Mouse (Mus musculus) intestine, embryonic 14.5 days (tissue): ENCODE results near the gene Ces1e. TPM values are rescaled to one million over a fixed set of nuclear protein-coding genes. Genes with fewer than 3 reads are reported as not detected.

Experiments
- ATAC-seq: fragments of 200-750 bp; cut with Nextera tagmentation; replicated peaks from 2 replicates; pipeline ENCODE4 v1.8.0; 2017; ENCODE audit warnings: low read depth, moderate number of reproducible peaks, moderate TSS enrichment, moderate library complexity; ENCODE audit not compliant: low FRiP score, low TSS enrichment
- DNase-seq: peaks from one replicate; pipeline ENCODE4 v3.0.0-alpha.2; 2018; ENCODE audit warnings: low spot score
- H3K27ac ChIP-seq: fragments of 300-500 bp; sonication (generic); 2 replicates; pipeline ENCODE4 v1.5.1; 2014; ENCODE audit warnings: low read depth, mild to moderate bottlenecking, control low read depth
- H3K27me3 ChIP-seq: fragments of 300-500 bp; sonication (generic); replicated peaks from 2 replicates; pipeline ENCODE4 v1.6.1; 2014; ENCODE audit warnings: low read length, control low read depth; ENCODE audit not compliant: control insufficient read depth, insufficient read depth
- H3K36me3 ChIP-seq: fragments of 300-500 bp; sonication (generic); 2 replicates; pipeline ENCODE4 v1.6.1; 2014; ENCODE audit warnings: low read length, control low read depth; ENCODE audit not compliant: control insufficient read depth, insufficient read depth
- H3K4me1 ChIP-seq: fragments of 300-500 bp; sonication (generic); replicated peaks from 2 replicates; pipeline ENCODE4 v1.6.1; 2014; ENCODE audit warnings: low read length, control low read depth, mixed read lengths; ENCODE audit not compliant: control insufficient read depth, insufficient read depth
- H3K4me2 ChIP-seq: fragments of 300-500 bp; sonication (generic); 2 replicates; pipeline ENCODE4 v1.6.1; 2014; ENCODE audit warnings: low read length
- H3K4me3 ChIP-seq: fragments of 300-500 bp; sonication (generic); 2 replicates; pipeline ENCODE4 v1.5.1; 2014; ENCODE audit warnings: low read depth, low read length, control low read depth, mixed read lengths
- H3K9ac ChIP-seq: fragments of 300-500 bp; sonication (generic); 2 replicates; pipeline ENCODE4 v1.6.1; 2014; ENCODE audit warnings: mild to moderate bottlenecking, low read length
- H3K9me3 ChIP-seq: fragments of 300-500 bp; sonication (generic); 2 replicates; pipeline ENCODE4 v1.6.1; 2016; ENCODE audit warnings: low read length, control low read depth; ENCODE audit not compliant: control insufficient read depth
- WGBS: fragments of 180-500 bp; shearing (Covaris S2); extraction: QIAGEN DNeasy Blood & Tissue Kit; methylation state at CpG from one replicate; pipeline ENCODE4 v1.1.7; 2014; 5-methylcytosine and 5-hydroxymethylcytosine counted together
- polyA plus RNA-seq: library from polyadenylated mRNA; unstranded; fragments of >200 nt; fragmentation: Nextera tagmentation; extraction: Ambion mirVana; gene quantifications from 2 replicates; pipeline ENCODE4 v1.2.1, GENCODE M21; 2014

The Ces1e gene
- polyA plus RNA-seq, 1 experiment from 2014 or later, result 0.45 TPM

DNA sequence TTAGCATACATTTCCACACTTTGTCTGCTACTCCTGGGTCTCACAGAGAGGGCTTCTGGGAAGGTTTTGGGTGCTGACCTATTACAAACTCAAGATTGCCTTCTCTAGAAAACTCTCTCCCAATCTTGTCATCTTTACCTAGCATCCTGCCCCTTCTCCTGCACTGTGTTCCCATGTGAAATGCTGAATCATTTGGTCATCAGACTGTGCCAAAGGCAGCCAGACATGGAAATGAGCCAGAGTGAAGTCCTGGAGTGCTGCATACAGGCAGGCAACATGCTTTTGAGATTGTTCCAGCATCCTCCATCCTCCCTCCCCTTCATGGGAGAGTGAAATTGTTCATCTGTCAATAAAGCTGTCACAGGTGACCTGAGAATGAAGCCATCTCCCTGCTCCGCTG, 78.0 kb downstream of the Ces1e start:
- H3K4me3 ChIP-seq, result no peak overlapping the region
- H3K9ac ChIP-seq, result no peak overlapping the region
- no peaks in the 10 kb centered on the region for H3K4me1 ChIP-seq
- H3K4me2 ChIP-seq, result no peak overlapping the region
- H3K36me3 ChIP-seq, result no peaks in the 10 kb centered on the region
- WGBS, result 96% methylated on average over 1 of the region's 1 CpGs
- no peak overlapping the region for H3K27ac ChIP-seq
- DNase-seq, result no peak
- H3K27me3 ChIP-seq, result no peaks in the 10 kb centered on the region
- H3K9me3 ChIP-seq, result no peaks in the 10 kb centered on the region
- no peak for ATAC-seq

Other genes starting within 250 kb of the Ces1e start
- not detected in 2 replicates for gene Ces1a, start 181.4 kb downstream of the Ces1e start, polyA plus RNA-seq
- not detected in 2 replicates for gene Ces1b, start 149.6 kb downstream of the Ces1e start, polyA plus RNA-seq
- gene Ces1c, start 98.3 kb downstream of the Ces1e start, polyA plus RNA-seq, result 0.28 and 0.45 TPM in 2 replicates
- 0.61 TPM in 1 of 2 replicates, not detected in the other for gene Ces1d, start 31.8 kb downstream of the Ces1e start, polyA plus RNA-seq
- gene Ces1f, start 50.1 kb upstream of the Ces1e start, polyA plus RNA-seq, result not detected in 2 replicates
- 0.12 and 0.26 TPM in 2 replicates for gene Ces1g, start 107.7 kb upstream of the Ces1e start, polyA plus RNA-seq
- not detected in 2 replicates for gene Ces1h, start 150.1 kb upstream of the Ces1e start, polyA plus RNA-seq